Comparison of ENCODE assay signal across 10 mouse cellular contexts in the genomic region with DNA sequence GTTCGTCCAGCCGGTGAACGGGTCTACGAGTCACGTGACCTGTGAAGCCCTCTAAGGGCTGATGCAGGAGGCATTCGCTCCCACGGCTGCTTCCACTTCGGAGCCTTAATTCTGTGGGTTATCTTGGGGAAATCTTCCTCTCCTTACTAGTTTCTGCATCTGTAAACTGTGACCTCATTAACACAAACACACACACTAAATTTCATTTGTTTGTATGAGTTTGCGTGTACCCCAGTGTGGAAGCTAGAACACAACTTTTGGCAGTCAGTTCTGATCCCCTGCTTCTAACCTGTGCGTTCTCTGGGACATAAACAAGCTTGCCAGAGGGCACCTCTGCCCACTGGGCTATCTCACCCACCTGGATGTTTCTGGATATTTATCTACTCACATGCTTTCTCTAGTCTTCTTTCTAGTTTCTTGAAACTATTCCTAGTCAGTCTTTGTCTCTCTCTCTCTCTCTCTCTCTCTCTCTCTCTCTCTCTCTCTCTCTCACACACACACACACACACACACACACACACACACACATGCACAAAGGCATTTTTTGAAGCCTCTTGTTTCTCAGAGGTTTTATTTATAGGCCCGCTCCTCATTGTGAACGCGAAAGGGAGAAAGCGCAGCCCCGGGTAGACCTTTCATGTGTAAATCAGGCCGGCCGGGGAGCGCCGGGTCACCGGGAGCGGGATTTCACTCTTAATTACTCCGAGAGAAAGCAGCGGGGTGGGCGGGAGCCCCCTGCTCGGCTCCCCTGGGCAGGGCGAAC. TPM values are rescaled to one million over a fixed set of nuclear protein-coding genes. Genes with fewer than 3 reads are reported as not detected.
A peak's percentile ranks its signal among the peaks of the same experiment; 100 is the strongest.
DNase-seq lines count a peak whose midpoint lies in the region; ATAC-seq and TF ChIP-seq lines count a peak whose summit lies in the region.
"Had no signal": no experiment of that assay in that cellular context is flagged by ENCODE, and none has a peak within 500 bp of the region (broad histone marks: within the 10 kb centered on the region; RNA-seq: fewer than 3 reads in every experiment).

No protein-coding gene starts in this region.

- ATAC-seq in heart, embryonic 15.5 days (replicated peaks; ENCODE audit: insufficient number of reproducible peaks, insufficient read depth, low FRiP score, low read depth), result no peak
- peak; percentile 74 for ATAC-seq in hindbrain, embryonic 13.5 days (ENCODE audit: low FRiP score)
- no peak for ATAC-seq in megakaryocyte-erythroid progenitor cell, adult 5-6 weeks (replicated peaks; ENCODE audit: low FRiP score, low TSS enrichment, poor library complexity, severe bottlenecking)

- 24% methylated on average over 26 of the region's 26 CpGs for WGBS in heart, embryonic 15.5 days
- WGBS in heart, adult 2 months, result 30% methylated on average over 26 of the region's 26 CpGs
- WGBS in hindbrain, embryonic 13.5 days, result 6% methylated on average over 26 of the region's 26 CpGs

- no peaks in the 10 kb centered on the region for H3K79me2 ChIP-seq in heart, adult 2 months (replicated peaks; ENCODE audit: control insufficient read depth, insufficient read depth, low read length)

- no peaks in the 10 kb centered on the region for H3K9me3 ChIP-seq in heart, embryonic 15.5 days (replicated peaks)
- H3K9me3 ChIP-seq in hindbrain, embryonic 13.5 days, result peaks cover 3% of the 10 kb centered on the region; the same call in 1 of the 2 replicates

- no peaks in the 10 kb centered on the region for H3K36me3 ChIP-seq in heart, embryonic 15.5 days
- no peaks in the 10 kb centered on the region for H3K36me3 ChIP-seq in heart, adult 2 months (ENCODE audit: control insufficient read depth, insufficient read depth, low read length)
- H3K36me3 ChIP-seq in hindbrain, embryonic 13.5 days, result no peaks in the 10 kb centered on the region

- H3K4me3 ChIP-seq in heart, embryonic 15.5 days, result peak overlapping the region; percentile 40
- H3K4me3 ChIP-seq in heart, adult 2 months, result no peak overlapping the region
- peak overlapping the region; percentile 34 for H3K4me3 ChIP-seq in hindbrain, embryonic 13.5 days
- H3K4me3 ChIP-seq: myocyte had no signal

- TF ChIP-seq POLR2A in heart, adult 2 months (IDR thresholded peaks at IDR 0.05; ENCODE audit: insufficient read depth, low read depth, low read length), result no peak

- TF ChIP-seq EP300 in heart, adult 2 months (IDR thresholded peaks at IDR 0.05; ENCODE audit: insufficient read depth, low read depth, low read length), result no peak

- peaks cover 3% of the 10 kb centered on the region; the same call in 1 of the 2 replicates for H3K4me1 ChIP-seq in heart, embryonic 15.5 days (replicated peaks)
- no peaks in the 10 kb centered on the region for H3K4me1 ChIP-seq in heart, adult 2 months (ENCODE audit: control insufficient read depth, insufficient read depth, low read length)
- H3K4me1 ChIP-seq in hindbrain, embryonic 13.5 days (replicated peaks), result peaks cover 10% of the 10 kb centered on the region

- peaks cover 15% of the 10 kb centered on the region for H3K27me3 ChIP-seq in heart, embryonic 15.5 days
- peaks cover 3% of the 10 kb centered on the region; the same call in 1 of the 2 replicates for H3K27me3 ChIP-seq in heart, adult 2 months (ENCODE audit: control insufficient read depth, insufficient read depth, low read length)
- H3K27me3 ChIP-seq in hindbrain, embryonic 13.5 days, result no peaks in the 10 kb centered on the region
- H3K27me3 ChIP-seq: CH12.LX had no signal

- peak overlapping the region; percentile 75 for H3K4me2 ChIP-seq in heart, embryonic 15.5 days
- peak overlapping the region; percentile 67 for H3K4me2 ChIP-seq in hindbrain, embryonic 13.5 days

- intact Hi-C loops in heart, adult 2 months (cut with DNase I), result no loop called here

- peak overlapping the region; percentile 54; the same call in 1 of the 2 replicates for H3K9ac ChIP-seq in heart, embryonic 15.5 days
- H3K9ac ChIP-seq in heart, adult 2 months (ENCODE audit: low read depth, low read length), result no peak overlapping the region
- H3K9ac ChIP-seq in hindbrain, embryonic 13.5 days, result peak overlapping the region; percentile 70

- no peak for DNase-seq in heart, adult 2 months
- DNase-seq in R1 (ENCODE audit: low read depth, low spot score), result peak; percentile 84
- DNase-seq in neural tube, embryonic 10.5 days (ENCODE audit: extremely low spot score, low spot score), result peak; percentile 79
- no peak for DNase-seq in spleen, postnatal 4 days (ENCODE audit: low spot score in 2 of 2)
- no peak for DNase-seq in ovary, postnatal 36 days (ENCODE audit: low spot score)

- H3K27ac ChIP-seq in heart, embryonic 15.5 days, result no peak overlapping the region
- no peak overlapping the region for H3K27ac ChIP-seq in heart, adult 2 months
- peak overlapping the region; percentile 77 for H3K27ac ChIP-seq in hindbrain, embryonic 13.5 days

- TF ChIP-seq CTCF in heart, adult 2 months (IDR thresholded peaks at IDR 0.05), result no peak

RNA-seq across cellular contexts. Expression of a gene that starts 24.8 kb away (rescaled TPM):
- 1,326 and 1,479 TPM in 2 replicates for polyA plus RNA-seq in heart, embryonic 15.5 days (2015; fragmentation: Nextera tagmentation; extraction: Ambion mirVana)
- total RNA-seq in heart, adult 2 months (2021), result 100 to 1,000 TPM; 232 to 256 TPM
- polyA plus RNA-seq in heart, adult 2 months (2012; rRNA removed), result 546 and 797 TPM in 2 replicates
- polyA plus RNA-seq in hindbrain, embryonic 13.5 days (2015; fragmentation: Nextera tagmentation; extraction: Ambion mirVana), result 1,031 and 1,095 TPM in 2 replicates
- 744 and 848 TPM in 2 replicates for total RNA-seq in megakaryocyte-erythroid progenitor cell, adult 5-6 weeks (2014; fragmentation: Nextera tagmentation)
- total RNA-seq in megakaryocyte-erythroid progenitor cell, adult 5-6 weeks (2017), result 84.8 and 115 TPM in 2 replicates

RNA-seq across cellular contexts. Expression of a gene that starts 32.6 kb away (rescaled TPM):
- polyA plus RNA-seq in heart, embryonic 15.5 days (2015; fragmentation: Nextera tagmentation; extraction: Ambion mirVana), result 35.2 and 39.2 TPM in 2 replicates
- total RNA-seq in heart, adult 2 months (2021), result 10 to 100 TPM; 21.8 to 24.3 TPM
- polyA plus RNA-seq in heart, adult 2 months (2012; rRNA removed), result 13.9 and 20.0 TPM in 2 replicates
- polyA plus RNA-seq in hindbrain, embryonic 13.5 days (2015; fragmentation: Nextera tagmentation; extraction: Ambion mirVana), result 51.7 and 57.6 TPM in 2 replicates
- total RNA-seq in megakaryocyte-erythroid progenitor cell, adult 5-6 weeks (2014; fragmentation: Nextera tagmentation), result 36.8 and 45.8 TPM in 2 replicates
- 16.8 and 19.8 TPM in 2 replicates for total RNA-seq in megakaryocyte-erythroid progenitor cell, adult 5-6 weeks (2017)

RNA-seq across cellular contexts. Expression of a gene that starts 32.6 kb away (rescaled TPM):
- polyA plus RNA-seq in heart, embryonic 15.5 days (2015; fragmentation: Nextera tagmentation; extraction: Ambion mirVana), result 21.5 and 23.7 TPM in 2 replicates
- total RNA-seq in heart, adult 2 months (2021), result 10 to 100 TPM; 18.1 to 19.8 TPM
- 18.2 and 19.9 TPM in 2 replicates for polyA plus RNA-seq in heart, adult 2 months (2012; rRNA removed)
- 31.8 and 32.6 TPM in 2 replicates for polyA plus RNA-seq in hindbrain, embryonic 13.5 days (2015; fragmentation: Nextera tagmentation; extraction: Ambion mirVana)
- total RNA-seq in megakaryocyte-erythroid progenitor cell, adult 5-6 weeks (2014; fragmentation: Nextera tagmentation), result 31.0 and 41.1 TPM in 2 replicates
- 13.6 and 18.6 TPM in 2 replicates for total RNA-seq in megakaryocyte-erythroid progenitor cell, adult 5-6 weeks (2017)

RNA-seq across cellular contexts. Expression of a gene that starts 46.6 kb away (rescaled TPM):
- polyA plus RNA-seq in heart, embryonic 15.5 days (2015; fragmentation: Nextera tagmentation; extraction: Ambion mirVana), result 99.0 and 118 TPM in 2 replicates
- 10 to 100 TPM; 14.9 to 16.1 TPM for total RNA-seq in heart, adult 2 months (2021)
- polyA plus RNA-seq in heart, adult 2 months (2012; rRNA removed), result 11.8 and 15.3 TPM in 2 replicates
- 165 and 181 TPM in 2 replicates for polyA plus RNA-seq in hindbrain, embryonic 13.5 days (2015; fragmentation: Nextera tagmentation; extraction: Ambion mirVana)
- total RNA-seq in megakaryocyte-erythroid progenitor cell, adult 5-6 weeks (2014; fragmentation: Nextera tagmentation), result 74.7 and 96.0 TPM in 2 replicates
- total RNA-seq in megakaryocyte-erythroid progenitor cell, adult 5-6 weeks (2017), result 61.6 and 108 TPM in 2 replicates

RNA-seq across cellular contexts. Expression of a gene that starts 55.8 kb away (rescaled TPM):
- 2.0 and 3.5 TPM in 2 replicates for polyA plus RNA-seq in heart, embryonic 15.5 days (2015; fragmentation: Nextera tagmentation; extraction: Ambion mirVana)
- under 1 TPM; 0.55 to 0.99 TPM for total RNA-seq in heart, adult 2 months (2021)
- 0.61 and 0.64 TPM in 2 replicates for polyA plus RNA-seq in heart, adult 2 months (2012; rRNA removed)
- polyA plus RNA-seq in hindbrain, embryonic 13.5 days (2015; fragmentation: Nextera tagmentation; extraction: Ambion mirVana), result 71.8 and 76.9 TPM in 2 replicates
- total RNA-seq in megakaryocyte-erythroid progenitor cell, adult 5-6 weeks (2014; fragmentation: Nextera tagmentation), result not detected in 2 replicates
- total RNA-seq in megakaryocyte-erythroid progenitor cell, adult 5-6 weeks (2017), result not detected in 2 replicates

Comparison
In these comparisons a context has a peak if more than half of its experiments do, and no peak if none do; other contexts are left out.
1. DNase-seq: peak in R1 (single experiment) and neural tube, embryonic 10.5 days (single experiment); none in heart, adult 2 months (0 of 2), spleen, postnatal 4 days (0 of 2) and ovary, postnatal 36 days (single experiment).